Mouse (Mus musculus) erythroid progenitor cell, adult 5-6 weeks (primary cell): Measurements from ENCODE around the gene Dcaf8. TPM values are rescaled to one million over a fixed set of nuclear protein-coding genes. Genes with fewer than 3 reads are reported as not detected.

Source experiments
- ATAC-seq: replicated peaks from 2 replicates; pipeline ENCODE4 v1.8.0; 2016; ENCODE audit warnings: moderate number of reproducible peaks, mild to moderate bottlenecking, moderate TSS enrichment, inconsistent platforms; ENCODE audit not compliant: poor library complexity, low FRiP score, severe bottlenecking
- total RNA-seq, 2 experiments: library from RNA; stranded (forward) in 1 of 2; stranded (reverse) in 1 of 2; fragments of 150-400 nt in 1 of 2; fragments of 186-747, 209-891 nt in 1 of 2; gene quantifications; 2 replicates each; pipeline versions ENCODE4 v1.2.3 to v1.2.4; 2015 to 2017; ENCODE audit warnings: low replicate concordance in 2 of 2

Gene Dcaf8
- total RNA-seq, 2 experiments from 2014 or later, result 77.5 to 141 TPM

DNA sequence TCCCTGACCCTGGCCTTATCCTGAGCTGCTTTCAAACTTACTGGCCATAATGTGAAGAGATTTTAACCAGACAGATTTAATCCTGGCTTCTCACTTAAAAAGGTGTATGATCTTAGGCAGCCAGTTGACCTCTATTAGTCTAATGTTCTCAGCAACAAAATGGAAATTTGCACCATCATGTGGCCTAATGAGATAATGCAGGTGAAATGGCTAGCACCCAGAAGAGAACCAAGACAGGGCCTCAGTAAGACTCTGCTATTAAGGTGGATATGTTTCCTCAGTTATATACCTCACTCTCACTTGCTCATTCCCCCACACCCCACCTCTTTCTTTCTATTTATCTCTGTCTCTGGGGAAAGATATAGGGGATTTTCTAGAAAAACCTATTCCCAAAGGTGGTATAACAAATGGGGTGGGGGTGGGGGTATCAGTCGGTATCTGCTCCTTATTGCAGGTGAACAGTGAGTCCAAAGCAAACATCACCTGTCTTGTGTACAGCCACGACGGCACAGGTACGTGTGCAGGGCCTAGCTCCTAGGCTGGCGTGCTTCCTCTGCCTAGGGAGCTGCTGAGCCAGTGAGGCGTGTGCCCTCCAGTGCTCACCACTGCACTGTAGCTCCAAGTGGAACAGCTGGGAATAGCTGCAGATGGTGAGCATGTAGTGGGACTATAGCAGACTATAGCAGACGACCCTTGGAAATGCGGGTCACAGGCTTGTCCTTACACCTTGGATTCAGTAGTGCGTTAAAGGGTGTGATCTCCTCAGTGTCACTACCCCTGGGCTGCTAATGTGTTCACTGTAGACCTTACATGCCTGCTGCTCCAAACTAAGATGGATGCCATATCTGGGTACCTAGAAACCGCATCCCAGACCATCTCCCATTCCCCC, 38.8 kb downstream of the Dcaf8 start:
- no peak for ATAC-seq

DNA sequence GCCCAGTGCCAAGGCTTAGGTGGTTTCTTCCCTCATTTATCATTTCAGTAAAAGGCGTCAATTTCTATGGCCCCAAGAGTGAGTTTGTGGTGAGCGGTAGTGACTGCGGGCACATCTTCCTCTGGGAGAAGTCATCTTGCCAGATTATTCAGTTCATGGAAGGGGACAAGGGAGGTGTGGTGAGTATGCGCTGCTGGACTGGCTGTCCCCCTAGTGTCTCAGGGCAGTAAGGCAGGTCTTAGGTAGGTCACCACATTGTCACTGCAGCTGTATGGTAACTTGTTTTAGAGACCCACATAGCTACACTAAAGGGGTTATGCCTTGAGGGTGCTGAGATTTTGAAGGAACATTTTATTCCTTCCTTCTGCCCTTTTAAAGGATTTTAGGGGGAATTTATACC, 41.0 kb downstream of the Dcaf8 start:
- ATAC-seq, result peak; percentile 61; the same call in 1 of the 2 replicates

GRCm38 (mm10) chr1:172191578-172191977, 43.7 kb downstream of the Dcaf8 start:
- ATAC-seq, result no peak

GRCm38 (mm10) chr1:172192217-172192616, 44.3 kb downstream of the Dcaf8 start:
- ATAC-seq, result no peak

DNA sequence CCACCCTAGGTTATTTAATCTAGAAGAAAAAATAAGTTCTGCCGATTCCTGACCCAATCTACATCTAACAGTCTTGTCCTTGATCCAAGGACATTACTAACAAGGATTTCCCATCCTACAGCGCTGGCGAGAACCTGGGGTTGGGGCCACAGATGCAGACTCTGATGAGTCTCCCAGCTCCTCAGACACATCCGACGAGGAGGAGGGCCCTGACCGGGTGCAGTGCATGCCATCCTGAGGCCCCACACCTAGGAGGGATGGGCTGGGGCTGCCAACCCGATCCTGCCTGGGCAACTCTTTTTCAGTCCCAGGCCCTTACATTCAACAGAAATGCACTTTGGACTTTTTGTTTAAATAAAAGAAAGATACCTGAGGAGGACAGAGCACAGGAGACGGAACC, 46.6 kb downstream of the Dcaf8 start:
- ATAC-seq, result no peak

- ATAC-seq, result no peak
These were observed 49.3 kb downstream of the Dcaf8 start for GRCm38 (mm10) chr1:172197146-172197545.

GRCm38 (mm10) chr1:172197851-172198250, 50.0 kb downstream of the Dcaf8 start:
- ATAC-seq, result no peak

DNA sequence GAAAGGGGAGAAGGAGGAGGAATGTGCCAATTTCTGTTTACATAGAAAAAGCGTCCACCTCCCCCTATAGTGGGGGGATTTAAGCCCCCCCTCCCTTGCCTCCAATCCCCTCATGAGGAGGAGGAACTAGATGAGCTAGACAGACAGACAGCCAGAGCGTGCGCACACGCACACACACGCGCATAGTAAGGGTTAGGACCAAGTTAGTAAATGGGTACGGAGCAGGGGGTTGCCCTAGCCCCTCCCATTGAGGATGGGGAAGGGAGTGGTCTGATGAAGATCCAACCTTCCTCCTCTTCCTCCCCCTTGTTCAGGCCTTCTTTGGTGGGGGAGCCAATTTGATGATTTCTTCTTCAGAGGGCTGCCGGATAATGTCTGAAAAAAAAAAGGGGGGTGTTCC, 50.4 kb downstream of the Dcaf8 start:
- no peak for ATAC-seq

GRCm38 (mm10) chr1:172198996-172199395, 51.1 kb downstream of the Dcaf8 start:
- no peak for ATAC-seq

GRCm38 (mm10) chr1:172200161-172200560, 52.3 kb downstream of the Dcaf8 start:
- ATAC-seq, result no peak

DNA sequence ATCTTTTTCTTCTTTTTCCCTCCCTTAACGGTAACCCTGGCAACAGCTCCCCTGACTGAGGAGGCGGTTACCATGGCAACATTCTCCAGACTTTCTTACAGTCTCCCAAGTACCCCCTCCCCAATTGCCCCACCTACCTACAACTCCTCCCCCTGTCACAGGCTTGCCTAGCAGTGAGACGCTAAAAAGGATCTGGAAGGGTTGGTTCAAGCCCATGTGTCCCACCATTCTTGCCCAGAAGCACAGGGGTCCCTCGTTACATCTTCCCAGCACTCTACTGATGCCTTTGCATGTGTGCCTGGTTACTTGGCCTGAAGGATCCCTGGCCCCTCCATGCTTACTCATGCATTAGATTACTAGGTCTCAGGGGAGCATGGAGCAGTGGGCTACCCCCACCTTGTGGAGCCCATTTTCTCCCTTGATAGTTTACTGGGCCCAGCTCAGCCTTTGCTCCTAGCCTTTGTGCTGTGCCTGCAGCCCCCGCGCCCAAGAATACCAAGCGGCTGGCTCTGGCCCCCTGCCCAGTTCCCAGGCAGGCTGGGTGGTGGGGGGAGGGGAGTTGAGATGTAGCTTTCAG, 53.1 kb downstream of the Dcaf8 start:
- ATAC-seq, result no peak

GRCm38 (mm10) chr1:172201967-172202880, 54.3 kb downstream of the Dcaf8 start:
- no peak for ATAC-seq

DNA sequence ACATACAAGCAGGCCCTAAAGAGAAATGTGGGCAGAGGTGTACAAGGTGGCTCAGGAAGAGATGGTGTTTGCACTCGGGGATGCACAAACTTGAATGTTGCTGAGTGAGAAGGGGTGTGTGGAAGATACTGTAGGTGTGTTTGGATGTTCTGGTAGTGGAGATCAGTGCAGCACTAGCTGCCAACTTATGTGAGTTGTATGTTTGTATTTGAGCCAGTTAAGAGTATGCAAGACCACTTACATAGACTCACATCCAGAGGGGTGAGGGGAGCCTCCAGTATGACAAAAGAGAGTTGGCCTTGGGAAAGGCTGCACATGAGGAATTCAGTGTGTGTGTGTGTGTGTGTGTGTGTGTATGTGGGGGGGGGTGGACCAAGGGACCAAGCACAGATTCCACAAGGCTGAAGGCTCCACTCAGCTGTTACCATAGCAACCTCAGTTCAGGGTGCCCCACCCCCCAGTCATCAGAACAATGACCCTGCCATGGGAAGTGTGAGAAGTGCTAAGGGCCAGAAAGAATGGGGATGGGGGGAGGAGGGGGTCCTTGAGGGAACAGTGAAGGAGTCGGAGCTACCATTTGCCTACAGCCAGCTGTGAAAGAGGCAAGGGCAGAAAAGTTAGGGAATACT, 55.1 kb downstream of the Dcaf8 start:
- ATAC-seq, result no peak

- ATAC-seq, result no peak
These were observed 55.7 kb downstream of the Dcaf8 start for GRCm38 (mm10) chr1:172203566-172203965.

DNA sequence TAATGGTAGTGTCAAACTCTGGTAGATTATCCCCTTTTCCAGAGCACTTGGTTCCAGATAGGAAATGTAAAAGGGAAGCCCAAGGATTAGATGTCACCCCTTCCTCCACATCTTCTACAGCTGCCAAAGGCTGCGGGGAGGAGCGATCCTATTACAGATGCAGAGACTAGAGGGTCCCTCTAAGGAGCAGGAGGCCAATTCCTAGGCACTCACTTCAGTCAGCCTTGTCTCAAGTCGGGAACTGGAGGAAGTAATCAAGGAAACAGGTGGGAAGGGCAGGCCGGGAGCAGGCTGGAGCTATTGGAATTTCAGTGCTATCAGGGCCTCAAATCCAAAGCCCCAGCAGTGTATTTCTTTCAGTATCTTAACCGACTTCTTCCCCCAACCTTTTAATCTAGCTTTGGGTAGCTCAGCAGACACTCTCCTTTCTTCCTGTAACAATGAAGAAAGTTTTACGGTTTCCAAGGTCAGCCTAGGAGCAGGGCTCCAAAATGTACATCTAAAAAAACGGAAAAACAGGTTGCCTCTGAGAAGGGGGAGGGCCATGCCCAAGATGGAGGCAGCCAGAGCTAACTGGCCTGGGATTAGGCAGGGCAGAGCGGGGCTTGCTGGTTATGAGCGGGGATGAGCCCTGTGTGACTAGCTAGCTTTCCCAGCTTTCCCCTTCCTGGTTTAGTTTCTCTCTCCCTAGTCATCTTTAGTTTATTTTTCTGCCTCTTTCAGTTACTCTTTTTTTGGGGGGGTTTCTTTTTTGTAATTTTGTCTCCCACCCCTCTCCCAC, 56.3 kb downstream of the Dcaf8 start:
- ATAC-seq, result no peak

- no peak for ATAC-seq
These were observed 57.2 kb downstream of the Dcaf8 start for GRCm38 (mm10) chr1:172204814-172205740.

DNA sequence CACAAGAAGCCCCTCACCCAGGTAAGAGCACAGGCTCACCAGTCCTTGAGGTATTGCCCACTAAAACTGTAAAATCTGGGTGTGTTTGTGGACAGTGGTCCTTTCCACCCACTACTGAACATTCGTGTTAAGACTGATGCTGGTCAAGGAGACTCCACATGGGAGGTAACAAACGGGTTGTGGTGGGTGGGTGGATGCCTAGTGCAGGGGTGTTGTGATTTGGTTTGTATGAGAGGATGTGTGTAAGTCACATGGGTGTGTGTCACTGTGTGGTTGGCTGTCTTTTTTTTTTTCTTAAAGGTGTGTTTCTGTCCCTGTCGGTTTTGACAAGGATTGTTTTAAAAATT, 57.8 kb downstream of the Dcaf8 start:
- ATAC-seq, result no peak
